Mouse (Mus musculus) embryonic facial prominence, embryonic 15.5 days (tissue): ENCODE measurements at regions not wholly inside any gene's neighbourhood (a gene's known extent, or its start where the extent isn't known, plus 50 kb on each side); places are given as distances from the start of the nearest gene placed in this dataset.

Experiments used
- ATAC-seq: fragments of 200-750 bp; cut with Nextera tagmentation; 2 replicates; pipeline ENCODE4 v1.8.0; 2017; ENCODE audit warnings: low read depth, moderate TSS enrichment; ENCODE audit not compliant: insufficient number of reproducible peaks, low FRiP score, low TSS enrichment
- H3K27ac ChIP-seq: fragments of 300-500 bp; sonication (generic); replicated peaks from 2 replicates; pipeline ENCODE4 v1.5.1; 2015; ENCODE audit warnings: mild to moderate bottlenecking, inconsistent platforms
- H3K27me3 ChIP-seq: fragments of 300-500 bp; sonication (generic); 2 replicates; pipeline ENCODE4 v1.6.1; 2015; ENCODE audit warnings: inconsistent platforms
- H3K36me3 ChIP-seq: fragments of 300-500 bp; sonication (generic); 2 replicates; pipeline ENCODE4 v1.6.1; 2015; ENCODE audit warnings: mild to moderate bottlenecking, inconsistent platforms
- H3K4me1 ChIP-seq: fragments of 300-500 bp; sonication (generic); 2 replicates; pipeline ENCODE4 v1.6.1; 2015; ENCODE audit warnings: inconsistent platforms
- H3K4me2 ChIP-seq: fragments of 300-500 bp; sonication (generic); replicated peaks from 2 replicates; pipeline ENCODE4 v1.6.1; 2015; ENCODE audit warnings: mild to moderate bottlenecking, inconsistent platforms
- H3K4me3 ChIP-seq: fragments of 300-500 bp; sonication (generic); replicated peaks from 2 replicates; pipeline ENCODE4 v1.5.1; 2015; ENCODE audit warnings: mild to moderate bottlenecking, inconsistent platforms
- H3K9ac ChIP-seq: fragments of 300-500 bp; sonication (generic); 2 replicates; pipeline ENCODE4 v1.6.1; 2015; ENCODE audit warnings: inconsistent platforms
- H3K9me3 ChIP-seq: fragments of 300-500 bp; sonication (generic); replicated peaks from 2 replicates; pipeline ENCODE4 v1.6.1; 2016; ENCODE audit warnings: inconsistent platforms
- WGBS: fragments of 180-500 bp; shearing (Covaris S2); methylation state at CpG from one replicate; pipeline ENCODE4 v1.1.7; 2015; 5-methylcytosine and 5-hydroxymethylcytosine counted together

GRCm38 (mm10) chr13:37214590-37215282, 130.3 kb upstream of the Ly86 start:
- 33% methylated on average over 8 of the region's 8 CpGs for WGBS

GRCm38 (mm10) chr13:37197136-37197535, 147.1 kb upstream of the F13a1 start:
- Histone ChIP-seq H3K9ac (no peak overlapping the region), H3K27me3 (no peaks in the 10 kb centered on the region), H3K4me3 (no peak overlapping the region), H3K4me1 (no peaks in the 10 kb centered on the region), H3K4me2 (no peak overlapping the region), H3K27ac (no peak overlapping the region), H3K9me3 (no peaks in the 10 kb centered on the region), H3K36me3 (no peaks in the 10 kb centered on the region)
- no peak for ATAC-seq
- 86% methylated on average over 2 of the region's 2 CpGs for WGBS

More at GRCm38 (mm10) chr13:37214590-37215282, 130.3 kb upstream of the Ly86 start:
- ATAC-seq: peak; percentile 80
- Histone ChIP-seq H3K4me3 (no peak overlapping the region), H3K9ac (no peak overlapping the region), H3K36me3 (no peaks in the 10 kb centered on the region), H3K4me1 (no peaks in the 10 kb centered on the region), H3K4me2 (no peak overlapping the region), H3K9me3 (no peaks in the 10 kb centered on the region), H3K27me3 (no peaks in the 10 kb centered on the region), H3K27ac (no peak overlapping the region)

- 76% methylated on average over 1 of the region's 1 CpGs for WGBS
- Histone ChIP-seq H3K27me3 (no peaks in the 10 kb centered on the region), H3K9me3 (no peaks in the 10 kb centered on the region), H3K4me3 (no peak overlapping the region), H3K36me3 (no peaks in the 10 kb centered on the region), H3K9ac (no peak overlapping the region), H3K4me2 (no peak overlapping the region), H3K27ac (no peak overlapping the region), H3K4me1 (no peaks in the 10 kb centered on the region)
- no peak for ATAC-seq
These were observed 145.8 kb upstream of the F13a1 start for GRCm38 (mm10) chr13:37195857-37196256.

GRCm38 (mm10) chr13:37181169-37181787, 131.2 kb upstream of the F13a1 start:
- Histone ChIP-seq H3K36me3 (no peaks in the 10 kb centered on the region), H3K27ac (no peak overlapping the region), H3K4me2 (no peak overlapping the region), H3K27me3 (no peaks in the 10 kb centered on the region), H3K9me3 (no peaks in the 10 kb centered on the region), H3K4me3 (no peak overlapping the region), H3K9ac (no peak overlapping the region), H3K4me1 (no peaks in the 10 kb centered on the region)
- WGBS: 63% methylated on average over 9 of the region's 9 CpGs
- ATAC-seq: no peak

GRCm38 (mm10) chr13:37176526-37176925, 126.5 kb upstream of the F13a1 start:
- Histone ChIP-seq H3K9ac (no peak overlapping the region), H3K27ac (no peak overlapping the region), H3K36me3 (no peaks in the 10 kb centered on the region), H3K4me2 (no peak overlapping the region), H3K4me3 (no peak overlapping the region), H3K9me3 (no peaks in the 10 kb centered on the region), H3K4me1 (no peaks in the 10 kb centered on the region), H3K27me3 (no peaks in the 10 kb centered on the region)
- 80% methylated on average over 1 of the region's 1 CpGs for WGBS
- ATAC-seq: no peak

- WGBS: 90% methylated on average over 8 of the region's 8 CpGs
- H3K4me2 ChIP-seq: no peak overlapping the region
These were observed 126.0 kb upstream of the F13a1 start for GRCm38 (mm10) chr13:37175997-37176396.

GRCm38 (mm10) chr13:37158831-37159522, 108.9 kb upstream of the F13a1 start:
- Histone ChIP-seq H3K9me3 (no peaks in the 10 kb centered on the region), H3K27me3 (no peaks in the 10 kb centered on the region), H3K4me3 (no peak overlapping the region), H3K27ac (no peak overlapping the region), H3K9ac (no peak overlapping the region), H3K4me2 (no peak overlapping the region), H3K36me3 (no peaks in the 10 kb centered on the region), H3K4me1 (no peaks in the 10 kb centered on the region)
- no peak for ATAC-seq
- 49% methylated on average over 4 of the region's 4 CpGs for WGBS

More at GRCm38 (mm10) chr13:37175997-37176396, 126.0 kb upstream of the F13a1 start:
- Histone ChIP-seq H3K36me3 (no peaks in the 10 kb centered on the region), H3K9ac (no peak overlapping the region), H3K9me3 (no peaks in the 10 kb centered on the region), H3K4me3 (no peak overlapping the region), H3K27ac (no peak overlapping the region), H3K4me1 (no peaks in the 10 kb centered on the region), H3K27me3 (no peaks in the 10 kb centered on the region)
- ATAC-seq: no peak

GRCm38 (mm10) chr13:37157808-37158207, 107.8 kb upstream of the F13a1 start:
- H3K27ac ChIP-seq: no peak overlapping the region
- ATAC-seq: no peak
- WGBS: 88% methylated on average over 3 of the region's 3 CpGs
- H3K4me1 ChIP-seq: no peaks in the 10 kb centered on the region
- H3K9ac ChIP-seq: no peak overlapping the region
- H3K9me3 ChIP-seq: no peaks in the 10 kb centered on the region
- no peak overlapping the region for H3K4me2 ChIP-seq
- no peaks in the 10 kb centered on the region for H3K36me3 ChIP-seq
- H3K27me3 ChIP-seq: no peaks in the 10 kb centered on the region
- no peak overlapping the region for H3K4me3 ChIP-seq

- no peaks in the 10 kb centered on the region for H3K9me3 ChIP-seq
- no peak for ATAC-seq
- H3K4me1 ChIP-seq: no peaks in the 10 kb centered on the region
- WGBS: 67% methylated on average over 4 of the region's 4 CpGs
- H3K4me2 ChIP-seq: no peak overlapping the region
- H3K27ac ChIP-seq: no peak overlapping the region
- H3K4me3 ChIP-seq: no peak overlapping the region
- H3K27me3 ChIP-seq: no peaks in the 10 kb centered on the region
- no peaks in the 10 kb centered on the region for H3K36me3 ChIP-seq
- no peak overlapping the region for H3K9ac ChIP-seq
These were observed 101.9 kb upstream of the F13a1 start for GRCm38 (mm10) chr13:37151835-37152516.

GRCm38 (mm10) chr13:37149961-37150360, 99.9 kb upstream of the F13a1 start:
- H3K27ac ChIP-seq: no peak overlapping the region
- H3K4me3 ChIP-seq: no peak overlapping the region
- no peaks in the 10 kb centered on the region for H3K36me3 ChIP-seq
- H3K4me1 ChIP-seq: no peaks in the 10 kb centered on the region
- no peak overlapping the region for H3K4me2 ChIP-seq
- no peaks in the 10 kb centered on the region for H3K27me3 ChIP-seq
- H3K9ac ChIP-seq: no peak overlapping the region
- no peak for ATAC-seq
- no peaks in the 10 kb centered on the region for H3K9me3 ChIP-seq
- 82% methylated on average over 1 of the region's 1 CpGs for WGBS

- no peaks in the 10 kb centered on the region for H3K27me3 ChIP-seq
- no peak overlapping the region for H3K4me2 ChIP-seq
- H3K4me1 ChIP-seq: no peaks in the 10 kb centered on the region
- H3K9ac ChIP-seq: no peak overlapping the region
- no peak for ATAC-seq
- WGBS: 60% methylated on average over 3 of the region's 3 CpGs
- no peak overlapping the region for H3K27ac ChIP-seq
- no peak overlapping the region for H3K4me3 ChIP-seq
- H3K36me3 ChIP-seq: no peaks in the 10 kb centered on the region
- H3K9me3 ChIP-seq: no peaks in the 10 kb centered on the region
These were observed 99.2 kb upstream of the F13a1 start for GRCm38 (mm10) chr13:37149066-37149781.
